Mouse (Mus musculus): ENCODE data around the gene Fam173a.

DNA sequence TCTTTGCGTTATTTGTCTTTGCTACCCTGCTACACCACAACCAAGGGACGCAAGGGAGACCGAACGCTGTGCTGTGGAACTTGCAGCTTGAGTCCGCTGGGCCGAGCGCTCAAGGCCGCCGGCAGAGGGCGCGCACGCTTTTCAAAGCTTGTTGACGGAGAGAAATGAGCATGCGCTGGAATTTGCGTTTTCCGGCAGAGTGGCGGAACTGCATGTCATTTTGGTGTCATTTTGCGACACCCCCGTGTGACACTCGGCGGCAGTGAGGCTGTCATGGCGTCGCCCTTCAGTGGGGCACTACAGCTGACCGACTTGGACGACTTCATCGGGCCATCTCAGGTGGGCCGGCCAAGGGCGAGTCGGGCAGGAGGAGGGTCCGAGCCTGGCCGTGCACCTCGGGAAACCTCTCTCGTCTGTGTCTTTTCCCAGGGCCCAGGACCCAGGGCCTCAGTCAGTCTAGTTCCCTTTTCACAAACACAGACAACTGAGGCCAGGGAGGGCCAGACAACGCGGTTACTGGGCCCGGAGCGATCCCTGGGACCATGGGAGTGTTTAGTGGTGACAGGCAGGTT, 19.1 kb downstream of the Fam173a start, which contains the start of gene Narfl:
- no peak for TF ChIP-seq POLR2A (IDR thresholded peaks at IDR 0.05; ENCODE audit: insufficient read depth, low read length)
- peak; percentile 95 for TF ChIP-seq CTCF (IDR thresholded peaks at IDR 0.05; ENCODE audit: low read depth, low read length)
- no peak for TF ChIP-seq EP300 (IDR thresholded peaks at IDR 0.05; ENCODE audit: insufficient read depth, low read depth, low read length)
